Mouse (Mus musculus) kidney, embryonic 16.5 days (tissue): ENCODE measurements around the gene Myo5c. TPM values are rescaled to one million over a fixed set of nuclear protein-coding genes. Genes with fewer than 3 reads are reported as not detected.

Experiments
- ATAC-seq: fragments of 200-750 bp; cut with Nextera tagmentation; 2 replicates; pipeline ENCODE4 v1.8.0; 2017; ENCODE audit warnings: moderate TSS enrichment; ENCODE audit not compliant: low FRiP score, low TSS enrichment
- H3K27ac ChIP-seq: fragments of 300-500 bp; sonication (generic); 2 replicates; pipeline ENCODE4 v1.5.1; 2014; ENCODE audit warnings: low read length
- H3K27me3 ChIP-seq: fragments of 300-500 bp; sonication (generic); 2 replicates; pipeline ENCODE4 v1.6.1; 2014; ENCODE audit warnings: low read length, control low read depth, mixed read lengths; ENCODE audit not compliant: insufficient read depth
- H3K36me3 ChIP-seq: fragments of 300-500 bp; sonication (generic); 2 replicates; pipeline ENCODE4 v1.6.1; 2014; ENCODE audit warnings: low read length, control low read depth, mixed read lengths; ENCODE audit not compliant: insufficient read depth
- H3K4me1 ChIP-seq: fragments of 300-500 bp; sonication (generic); 2 replicates; pipeline ENCODE4 v1.6.1; 2014; ENCODE audit warnings: low read length, control low read depth, mixed read lengths; ENCODE audit not compliant: insufficient read depth
- H3K4me2 ChIP-seq: fragments of 300-500 bp; sonication (generic); replicated peaks from 2 replicates; pipeline ENCODE4 v1.6.1; 2014; ENCODE audit warnings: low read depth, low read length
- H3K4me3 ChIP-seq: fragments of 300-500 bp; sonication (generic); 2 replicates; pipeline ENCODE4 v1.5.1; 2014; ENCODE audit warnings: mild to moderate bottlenecking, low read length
- H3K9ac ChIP-seq: fragments of 300-500 bp; sonication (generic); replicated peaks from 2 replicates; pipeline ENCODE4 v1.6.1; 2014; ENCODE audit warnings: low read length
- H3K9me3 ChIP-seq: fragments of 300-500 bp; sonication (generic); 2 replicates; pipeline ENCODE4 v1.6.1; 2016; ENCODE audit warnings: low read length, control low read depth
- WGBS: fragments of 180-500 bp; shearing (Covaris S2); extraction: QIAGEN DNeasy Blood & Tissue Kit; methylation state at CpG from one replicate; pipeline ENCODE4 v1.1.7; 2014; 5-methylcytosine and 5-hydroxymethylcytosine counted together
- polyA plus RNA-seq: library from polyadenylated mRNA; unstranded; fragments of >200 nt; fragmentation: Nextera tagmentation; extraction: Ambion mirVana; gene quantifications from 2 replicates; pipeline ENCODE4 v1.2.1, GENCODE M21; 2015

Gene Myo5c
- polyA plus RNA-seq, 1 experiment from 2014 or later, result 4.0 TPM

- Histone ChIP-seq H3K4me1 (no peaks in the 10 kb centered on the region), H3K4me2 (no peak overlapping the region), H3K4me3 (no peak overlapping the region), H3K36me3 (no peaks in the 10 kb centered on the region), H3K9ac (no peak overlapping the region), H3K27ac (no peak overlapping the region), H3K9me3 (no peaks in the 10 kb centered on the region), H3K27me3 (no peaks in the 10 kb centered on the region)
- ATAC-seq, result no peak
- WGBS, result 52% methylated on average over 4 of the region's 4 CpGs
These were observed 57.7 kb downstream of the Myo5c start for GRCm38 (mm10) chr9:75289545-75289944.

DNA sequence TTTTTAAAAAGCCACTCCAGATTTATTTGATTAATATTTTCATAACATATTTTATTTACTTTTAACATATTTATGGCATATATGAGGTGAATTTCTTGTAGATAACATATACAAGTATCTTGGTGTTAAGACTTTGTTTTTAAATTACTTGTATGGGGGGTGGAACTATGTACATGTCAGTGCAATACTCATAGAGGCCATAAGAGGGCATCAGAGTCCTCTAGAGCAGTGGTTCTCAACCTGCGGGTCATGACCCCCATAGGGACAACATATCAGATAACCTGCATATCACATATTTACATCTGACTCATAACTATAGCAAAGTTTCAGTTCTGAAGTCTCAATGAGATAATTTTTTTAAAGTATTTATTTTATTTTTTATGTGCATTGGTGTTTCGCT is 67.5 kb downstream of the Myo5c start:
- 87% methylated on average over 2 of the region's 2 CpGs for WGBS
- Histone ChIP-seq H3K27me3 (no peaks in the 10 kb centered on the region), H3K27ac (no peak overlapping the region), H3K4me3 (no peak overlapping the region), H3K9ac (no peak overlapping the region), H3K36me3 (no peaks in the 10 kb centered on the region), H3K4me1 (no peaks in the 10 kb centered on the region), H3K4me2 (no peak overlapping the region), H3K9me3 (peaks cover 3% of the 10 kb centered on the region; the same call in 1 of the 2 replicates)
- no peak for ATAC-seq

- no peaks in the 10 kb centered on the region for H3K36me3 ChIP-seq
- H3K27ac ChIP-seq, result no peak overlapping the region
- H3K9ac ChIP-seq, result no peak overlapping the region
- no peak overlapping the region for H3K4me2 ChIP-seq
- no peak overlapping the region for H3K4me3 ChIP-seq
- no peaks in the 10 kb centered on the region for H3K27me3 ChIP-seq
- WGBS, result 87% methylated on average over 2 of the region's 2 CpGs
- peaks cover 3% of the 10 kb centered on the region; the same call in 1 of the 2 replicates for H3K9me3 ChIP-seq
- no peaks in the 10 kb centered on the region for H3K4me1 ChIP-seq
- ATAC-seq, result no peak
These were observed 71.2 kb downstream of the Myo5c start for GRCm38 (mm10) chr9:75303033-75303432.

DNA sequence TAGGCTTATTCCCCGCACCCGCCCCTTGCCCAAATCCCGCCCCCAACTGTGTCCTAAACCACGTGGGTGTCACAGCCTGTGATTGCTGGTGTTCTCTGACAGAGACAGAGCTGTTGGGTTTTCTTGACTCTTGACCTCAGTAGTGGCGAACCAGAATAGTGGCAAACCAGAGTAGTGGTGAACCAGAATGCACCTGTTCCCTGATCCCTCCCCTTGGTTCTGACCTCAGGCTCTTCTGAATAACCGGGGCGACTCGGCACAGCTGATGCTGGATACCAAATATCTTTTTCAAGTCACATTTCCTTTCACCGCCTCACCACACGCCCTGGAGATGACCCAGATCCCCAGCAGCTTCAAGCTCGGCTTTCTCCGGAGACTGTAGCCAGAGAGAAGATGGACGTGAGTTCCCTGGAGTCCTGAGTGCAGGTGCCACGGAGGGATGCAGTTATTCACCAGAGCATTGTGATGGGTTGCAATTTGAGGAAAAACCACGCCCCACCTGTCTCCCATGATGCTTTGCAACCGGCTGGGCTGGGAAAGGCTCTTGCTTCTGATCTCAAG is 72.0 kb downstream of the Myo5c start:
- Histone ChIP-seq H3K4me1 (no peaks in the 10 kb centered on the region), H3K9ac (no peak overlapping the region), H3K36me3 (no peaks in the 10 kb centered on the region), H3K9me3 (peaks cover 3% of the 10 kb centered on the region; the same call in 1 of the 2 replicates), H3K27me3 (no peaks in the 10 kb centered on the region), H3K4me2 (no peak overlapping the region), H3K27ac (no peak overlapping the region), H3K4me3 (no peak overlapping the region)
- no peak for ATAC-seq
- WGBS, result 42% methylated on average over 16 of the region's 16 CpGs

GRCm38 (mm10) chr9:75304286-75304685 is 72.5 kb downstream of the Myo5c start:
- Histone ChIP-seq H3K4me3 (no peak overlapping the region), H3K9me3 (peaks cover 3% of the 10 kb centered on the region; the same call in 1 of the 2 replicates), H3K4me1 (no peaks in the 10 kb centered on the region), H3K27ac (no peak overlapping the region), H3K9ac (no peak overlapping the region), H3K36me3 (no peaks in the 10 kb centered on the region), H3K4me2 (no peak overlapping the region), H3K27me3 (no peaks in the 10 kb centered on the region)
- ATAC-seq, result no peak
- WGBS, result 43% methylated on average over 7 of the region's 7 CpGs

- Histone ChIP-seq H3K27ac (no peak within 1 kb of the TSS), H3K9ac (no peak within 1 kb of the TSS), H3K4me3 (no peak within 1 kb of the TSS), H3K36me3 (no peaks in the 10 kb centered on the region), H3K4me1 (no peaks in the 10 kb centered on the region), H3K9me3 (no peaks in the 10 kb centered on the region), H3K4me2 (no peak within 1 kb of the TSS), H3K27me3 (no peaks in the 10 kb centered on the region)
- WGBS, result 77% methylated on average over 11 of the region's 11 CpGs
- no peak for ATAC-seq
These were observed 74.5 kb downstream of the Myo5c start, which contains the start of gene Gnb5 for GRCm38 (mm10) chr9:75306126-75306898. Gene Gnb5 (plus strand): TSS chr9:75306288.

GRCm38 (mm10) chr9:75307015-75307414 is 75.2 kb downstream of the Myo5c start:
- Histone ChIP-seq H3K4me2 (no peak overlapping the region), H3K4me3 (no peak overlapping the region)
- 90% methylated on average over 5 of the region's 5 CpGs for WGBS

GRCm38 (mm10) chr9:75308621-75309020 is 76.8 kb downstream of the Myo5c start:
- Histone ChIP-seq H3K27me3 (no peaks in the 10 kb centered on the region), H3K9ac (no peak overlapping the region), H3K9me3 (no peaks in the 10 kb centered on the region), H3K4me1 (no peaks in the 10 kb centered on the region), H3K36me3 (no peaks in the 10 kb centered on the region), H3K27ac (no peak overlapping the region), H3K4me3 (no peak overlapping the region), H3K4me2 (no peak overlapping the region)
- no peak for ATAC-seq
- 69% methylated on average over 5 of the region's 5 CpGs for WGBS

More at GRCm38 (mm10) chr9:75307015-75307414, 75.2 kb downstream of the Myo5c start:
- Histone ChIP-seq H3K27me3 (no peaks in the 10 kb centered on the region), H3K4me1 (no peaks in the 10 kb centered on the region), H3K36me3 (no peaks in the 10 kb centered on the region), H3K9ac (no peak overlapping the region), H3K27ac (no peak overlapping the region), H3K9me3 (no peaks in the 10 kb centered on the region)
- ATAC-seq, result no peak

DNA sequence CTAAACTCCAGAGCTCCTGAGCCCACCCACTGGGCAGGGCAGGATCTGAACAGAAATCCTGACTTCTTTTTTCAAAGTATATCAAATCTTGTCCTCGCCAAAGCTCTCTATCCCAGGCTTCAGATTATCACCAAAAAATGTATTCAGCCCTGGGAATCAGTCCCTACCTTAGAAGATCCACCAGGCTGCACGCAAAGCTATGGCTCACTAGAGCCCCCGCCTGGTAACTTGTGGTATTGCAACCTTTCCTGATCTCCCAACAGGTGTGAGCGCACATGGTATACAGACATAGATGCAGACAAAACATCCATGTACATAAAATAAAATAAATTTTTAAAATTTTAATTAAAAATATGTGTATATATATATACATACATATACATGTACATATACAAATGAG is 80.2 kb downstream of the Myo5c start:
- no peak overlapping the region for H3K4me2 ChIP-seq
- no peak overlapping the region for H3K27ac ChIP-seq
- ATAC-seq, result no peak
- no peak overlapping the region for H3K4me3 ChIP-seq
- no peaks in the 10 kb centered on the region for H3K27me3 ChIP-seq
- H3K36me3 ChIP-seq, result no peaks in the 10 kb centered on the region
- peaks cover 9% of the 10 kb centered on the region for H3K4me1 ChIP-seq
- no peaks in the 10 kb centered on the region for H3K9me3 ChIP-seq
- 22% methylated on average over 4 of the region's 4 CpGs for whole genome bisulfite sequencing
- no peak overlapping the region for H3K9ac ChIP-seq
